Mouse (Mus musculus) kidney, adult 2 months (tissue): ENCODE measurements around the gene Foxn3.

Source experiments
- CTCF ChIP-seq: fragments of 200-500 bp; conservative IDR thresholded peaks from 2 replicates; pipeline ENCODE4 v1.5.1; 2011; ENCODE audit warnings: low read depth, mild to moderate bottlenecking, control low read depth, low read length, moderate library complexity, mixed read lengths; ENCODE audit not compliant: insufficient read depth, insufficient read length
- POLR2A ChIP-seq: fragments of 200-500 bp; IDR thresholded peaks from one replicate; pipeline ENCODE4 v1.6.1; 2011; ENCODE audit warnings: low read depth, low read length, control low read depth

GRCm38 (mm10) chr12:99396461-99396860 is 166.9 kb downstream of the Foxn3 start:
- no peak for TF ChIP-seq POLR2A
- TF ChIP-seq CTCF: no peak
